Mouse (Mus musculus) intestine, embryonic 14.5 days (tissue): ENCODE measurements around the gene Zfp933. TPM values are rescaled to one million over a fixed set of nuclear protein-coding genes. Genes with fewer than 3 reads are reported as not detected.

Source experiments
- ATAC-seq: fragments of 200-750 bp; cut with Nextera tagmentation; replicated peaks from 2 replicates; pipeline ENCODE4 v1.8.0; 2017; ENCODE audit warnings: low read depth, moderate number of reproducible peaks, moderate TSS enrichment, moderate library complexity; ENCODE audit not compliant: low FRiP score, low TSS enrichment
- DNase-seq: peaks from one replicate; pipeline ENCODE4 v3.0.0-alpha.2; 2018; ENCODE audit warnings: low spot score
- H3K27ac ChIP-seq: fragments of 300-500 bp; sonication (generic); 2 replicates; pipeline ENCODE4 v1.5.1; 2014; ENCODE audit warnings: low read depth, mild to moderate bottlenecking, control low read depth
- H3K27me3 ChIP-seq: fragments of 300-500 bp; sonication (generic); replicated peaks from 2 replicates; pipeline ENCODE4 v1.6.1; 2014; ENCODE audit warnings: low read length, control low read depth; ENCODE audit not compliant: control insufficient read depth, insufficient read depth
- H3K36me3 ChIP-seq: fragments of 300-500 bp; sonication (generic); 2 replicates; pipeline ENCODE4 v1.6.1; 2014; ENCODE audit warnings: low read length, control low read depth; ENCODE audit not compliant: control insufficient read depth, insufficient read depth
- H3K4me1 ChIP-seq: fragments of 300-500 bp; sonication (generic); replicated peaks from 2 replicates; pipeline ENCODE4 v1.6.1; 2014; ENCODE audit warnings: low read length, control low read depth, mixed read lengths; ENCODE audit not compliant: control insufficient read depth, insufficient read depth
- H3K4me2 ChIP-seq: fragments of 300-500 bp; sonication (generic); 2 replicates; pipeline ENCODE4 v1.6.1; 2014; ENCODE audit warnings: low read length
- H3K4me3 ChIP-seq: fragments of 300-500 bp; sonication (generic); 2 replicates; pipeline ENCODE4 v1.5.1; 2014; ENCODE audit warnings: low read depth, low read length, control low read depth, mixed read lengths
- H3K9ac ChIP-seq: fragments of 300-500 bp; sonication (generic); 2 replicates; pipeline ENCODE4 v1.6.1; 2014; ENCODE audit warnings: mild to moderate bottlenecking, low read length
- H3K9me3 ChIP-seq: fragments of 300-500 bp; sonication (generic); 2 replicates; pipeline ENCODE4 v1.6.1; 2016; ENCODE audit warnings: low read length, control low read depth; ENCODE audit not compliant: control insufficient read depth
- WGBS: fragments of 180-500 bp; shearing (Covaris S2); extraction: QIAGEN DNeasy Blood & Tissue Kit; methylation state at CpG from one replicate; pipeline ENCODE4 v1.1.7; 2014; 5-methylcytosine and 5-hydroxymethylcytosine counted together
- polyA plus RNA-seq: library from polyadenylated mRNA; unstranded; fragments of >200 nt; fragmentation: Nextera tagmentation; extraction: Ambion mirVana; gene quantifications from 2 replicates; pipeline ENCODE4 v1.2.1, GENCODE M21; 2014

Gene Zfp933
- polyA plus RNA-seq, 1 experiment from 2014 or later: 4.7 TPM

GRCm38 (mm10) chr4:147884138-147884537 is 36.0 kb upstream of the Zfp933 start:
- H3K9me3 ChIP-seq: no peaks in the 10 kb centered on the region
- H3K9ac ChIP-seq: no peak overlapping the region
- H3K4me1 ChIP-seq: no peaks in the 10 kb centered on the region
- no peak overlapping the region for H3K4me3 ChIP-seq
- H3K36me3 ChIP-seq: peaks cover 93% of the 10 kb centered on the region
- H3K27ac ChIP-seq: no peak overlapping the region
- H3K27me3 ChIP-seq: no peaks in the 10 kb centered on the region
- no peak for ATAC-seq
- H3K4me2 ChIP-seq: no peak overlapping the region
- no peak for DNase-seq
- WGBS: 95% methylated on average over 3 of the region's 3 CpGs

- H3K27ac ChIP-seq: no peak overlapping the region
- no peak overlapping the region for H3K4me2 ChIP-seq
- H3K27me3 ChIP-seq: no peaks in the 10 kb centered on the region
- no peak overlapping the region for H3K4me3 ChIP-seq
- DNase-seq (no peak), ATAC-seq (no peak)
- H3K36me3 ChIP-seq: peaks cover 93% of the 10 kb centered on the region
- 78% methylated on average over 6 of the region's 6 CpGs for WGBS
- no peak overlapping the region for H3K9ac ChIP-seq
- no peaks in the 10 kb centered on the region for H3K4me1 ChIP-seq
- H3K9me3 ChIP-seq: no peaks in the 10 kb centered on the region
These were observed 34.9 kb upstream of the Zfp933 start for GRCm38 (mm10) chr4:147883041-147883440.

- no peak for DNase-seq
- ATAC-seq: no peak
- Histone ChIP-seq H3K27ac (no peak overlapping the region), H3K4me2 (no peak overlapping the region), H3K4me1 (no peaks in the 10 kb centered on the region), H3K27me3 (no peaks in the 10 kb centered on the region), H3K4me3 (no peak overlapping the region), H3K9ac (no peak overlapping the region), H3K9me3 (no peaks in the 10 kb centered on the region), H3K36me3 (peaks cover 89% of the 10 kb centered on the region)
- 95% methylated on average over 7 of the region's 7 CpGs for WGBS
These were observed 33.6 kb upstream of the Zfp933 start for GRCm38 (mm10) chr4:147881792-147882191.

GRCm38 (mm10) chr4:147879865-147880264 is 31.7 kb upstream of the Zfp933 start:
- Histone ChIP-seq H3K36me3 (peaks cover 89% of the 10 kb centered on the region), H3K4me2 (no peak overlapping the region), H3K27me3 (no peaks in the 10 kb centered on the region), H3K4me1 (no peaks in the 10 kb centered on the region), H3K27ac (no peak overlapping the region), H3K9ac (no peak overlapping the region), H3K4me3 (no peak overlapping the region), H3K9me3 (no peaks in the 10 kb centered on the region)
- 54% methylated on average over 5 of the region's 5 CpGs for WGBS
- no peak for DNase-seq
- no peak for ATAC-seq

GRCm38 (mm10) chr4:147879456-147879855 is 31.3 kb upstream of the Zfp933 start:
- Histone ChIP-seq H3K9me3 (no peaks in the 10 kb centered on the region), H3K4me3 (no peak overlapping the region), H3K4me2 (no peak overlapping the region), H3K27me3 (no peaks in the 10 kb centered on the region), H3K9ac (no peak overlapping the region), H3K27ac (no peak overlapping the region), H3K36me3 (peaks cover 89% of the 10 kb centered on the region), H3K4me1 (no peaks in the 10 kb centered on the region)
- 72% methylated on average over 2 of the region's 2 CpGs for WGBS
- no peak for DNase-seq
- no peak for ATAC-seq

GRCm38 (mm10) chr4:147878537-147878936 is 30.4 kb upstream of the Zfp933 start:
- H3K27ac ChIP-seq: no peak overlapping the region

GRCm38 (mm10) chr4:147875852-147876575 is 27.8 kb upstream of the Zfp933 start:
- Histone ChIP-seq H3K27me3 (no peaks in the 10 kb centered on the region), H3K4me1 (no peaks in the 10 kb centered on the region), H3K9me3 (no peaks in the 10 kb centered on the region), H3K27ac (no peak overlapping the region), H3K9ac (no peak overlapping the region), H3K4me3 (no peak overlapping the region), H3K36me3 (peaks cover 80% of the 10 kb centered on the region), H3K4me2 (no peak overlapping the region)
- no peak for ATAC-seq
- 88% methylated on average over 4 of the region's 4 CpGs for WGBS
- no peak for DNase-seq

More at GRCm38 (mm10) chr4:147878537-147878936, 30.4 kb upstream of the Zfp933 start:
- no peak overlapping the region for H3K9ac ChIP-seq
- ATAC-seq (no peak), DNase-seq (no peak)
- 95% methylated on average over 9 of the region's 9 CpGs for WGBS
- H3K4me3 ChIP-seq: no peak overlapping the region
- no peaks in the 10 kb centered on the region for H3K4me1 ChIP-seq
- peaks cover 90% of the 10 kb centered on the region for H3K36me3 ChIP-seq
- no peaks in the 10 kb centered on the region for H3K9me3 ChIP-seq
- no peaks in the 10 kb centered on the region for H3K27me3 ChIP-seq
- no peak overlapping the region for H3K4me2 ChIP-seq

- H3K27me3 ChIP-seq: no peaks in the 10 kb centered on the region
- peak; percentile 61 for DNase-seq
- no peak for ATAC-seq
- peaks cover 37% of the 10 kb centered on the region for H3K36me3 ChIP-seq
- H3K4me3 ChIP-seq: peak overlapping the region; percentile 83
- peaks cover 19% of the 10 kb centered on the region for H3K4me1 ChIP-seq
- H3K9me3 ChIP-seq: no peaks in the 10 kb centered on the region
- H3K27ac ChIP-seq: peak overlapping the region; percentile 65
- WGBS: 17% methylated on average over 5 of the region's 5 CpGs
- peak overlapping the region; percentile 82 for H3K4me2 ChIP-seq
- H3K9ac ChIP-seq: peak overlapping the region; percentile 63
These were observed 21.1 kb upstream of the Zfp933 start for GRCm38 (mm10) chr4:147869238-147869637.

GRCm38 (mm10) chr4:147868450-147869031 is 20.4 kb upstream of the Zfp933 start, which contains the start of the genes Miip and Fv1:
Gene Miip, minus strand, starts transcription at chr4:147868816.
Gene Fv1, plus strand, starts transcription at chr4:147868979.
- Histone ChIP-seq H3K27ac (peak within 1 kb of the TSS; percentile 84), H3K9ac (peak within 1 kb of the TSS; percentile 66), H3K36me3 (peaks cover 36% of the 10 kb centered on the region), H3K4me1 (peaks cover 19% of the 10 kb centered on the region), H3K4me3 (peak within 1 kb of the TSS; percentile 83), H3K9me3 (no peaks in the 10 kb centered on the region), H3K27me3 (no peaks in the 10 kb centered on the region), H3K4me2 (peak within 1 kb of the TSS; percentile 82)
- ATAC-seq: peak; percentile 98
- under 1% methylated on average over 30 of the region's 30 CpGs for WGBS
- peak; percentile 90 for DNase-seq
